Mouse (Mus musculus): ENCODE data around the gene Aph1b.
A peak's percentile ranks its signal among the peaks of the same experiment; 100 is the strongest.

The Aph1b gene

DNA sequence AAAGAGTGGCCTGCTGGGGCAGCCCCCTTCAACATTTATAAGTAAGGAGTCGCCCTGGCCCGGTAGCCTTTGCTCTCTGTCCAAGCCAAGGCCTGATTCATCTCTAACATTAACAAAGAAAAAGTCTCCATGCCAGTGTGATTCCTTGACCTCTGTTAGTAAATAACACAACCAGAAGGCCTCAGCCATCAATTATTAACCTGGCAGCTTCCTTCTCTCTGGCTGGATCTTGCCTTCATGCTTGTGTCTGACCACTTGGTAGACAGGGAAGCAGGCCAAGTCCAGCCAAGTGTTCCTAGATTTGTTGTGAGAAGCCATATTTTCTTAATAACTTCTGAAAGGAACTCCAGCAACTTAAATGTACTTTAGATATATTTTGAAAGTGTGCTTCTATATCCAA lies 58.7 kb downstream of the Aph1b start:
- no peak for DNase-seq

- DNase-seq, result no peak
Measured at GRCm38 (mm10) chr9:66736016-66736415, 59.3 kb downstream of the Aph1b start.

- no peak for DNase-seq
Measured at GRCm38 (mm10) chr9:66735122-66735521, 60.2 kb downstream of the Aph1b start.

DNA sequence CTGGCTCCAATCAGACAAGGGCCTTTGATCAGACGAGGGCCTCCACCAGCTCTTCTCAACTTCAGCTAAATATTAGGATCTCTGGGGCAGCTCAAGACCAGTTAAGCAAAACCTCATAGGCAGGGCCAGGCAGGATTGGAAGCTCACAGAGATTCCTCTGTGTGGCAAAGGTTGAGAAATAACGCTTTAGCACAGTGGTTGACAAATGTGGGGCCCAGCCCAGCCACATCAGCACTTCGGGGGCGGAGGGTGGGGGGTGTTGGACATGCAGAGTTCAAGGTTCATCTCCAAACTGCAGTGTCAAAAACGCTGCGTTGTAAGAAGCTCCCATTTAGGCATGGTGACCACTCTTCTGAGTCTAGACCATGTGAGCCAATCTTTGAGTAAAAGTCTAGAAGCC lies 60.7 kb downstream of the Aph1b start:
- no peak for DNase-seq

- DNase-seq, result peak; percentile 75
Measured at GRCm38 (mm10) chr9:66732791-66733691, 62.2 kb downstream of the Aph1b start.

GRCm38 (mm10) chr9:66731284-66731683 lies 64.0 kb downstream of the Aph1b start:
- no peak for DNase-seq

- DNase-seq, result no peak
Measured at GRCm38 (mm10) chr9:66730556-66730955, 64.7 kb downstream of the Aph1b start.

DNA sequence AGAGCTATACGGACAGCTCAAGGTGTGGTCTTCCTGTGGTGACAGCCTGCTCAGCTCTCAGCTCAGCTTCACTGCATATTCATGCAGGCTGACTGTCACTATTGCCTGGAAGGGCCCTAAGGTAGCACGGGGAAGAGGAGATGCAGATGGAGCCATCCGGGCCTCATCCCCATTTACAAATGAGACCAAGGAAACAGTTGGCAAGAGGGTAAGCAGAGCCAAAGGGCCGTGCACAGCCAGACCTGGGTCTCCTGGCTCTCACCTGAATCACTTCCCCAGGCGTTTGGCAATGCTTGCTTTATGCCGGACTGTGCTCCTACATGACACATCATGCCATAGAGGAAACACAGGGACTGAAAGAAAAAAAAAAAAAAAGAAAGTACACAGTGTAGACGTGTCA lies 68.0 kb downstream of the Aph1b start:
- no peak for DNase-seq

- DNase-seq, result no peak
Measured at GRCm38 (mm10) chr9:66725591-66725990, 69.7 kb downstream of the Aph1b start.
